25 mouse cellular contexts compared by ENCODE assay signal in the genomic region with DNA sequence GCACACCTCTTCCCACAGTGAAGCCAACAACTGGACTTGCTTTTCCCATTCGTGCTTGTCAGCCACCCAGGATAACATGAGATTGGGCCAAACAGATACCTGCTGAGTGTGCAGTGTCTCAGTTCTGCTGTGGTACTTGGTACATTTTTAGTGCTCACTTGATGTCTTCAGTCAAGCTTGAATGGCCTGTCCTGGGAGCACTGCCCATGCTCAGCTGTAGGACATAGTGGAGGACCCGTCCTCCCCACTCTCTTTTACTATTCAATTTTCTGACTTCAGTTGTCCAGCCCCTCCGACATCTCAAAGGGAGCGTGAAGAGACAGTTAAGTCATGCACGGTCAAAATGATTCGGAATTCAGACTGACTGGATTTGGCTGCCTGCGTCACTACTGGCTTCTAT.
"Had no signal": no experiment of that assay in that cellular context is flagged by ENCODE, and none has a peak within 500 bp of the region (broad histone marks: within the 10 kb centered on the region; RNA-seq: fewer than 3 reads in every experiment).

No protein-coding gene starts in this region.

- DNase-seq: gastrocnemius, postnatal 14 days; heart, adult 18-20 months; heart, postnatal 10 days; heart, postnatal 4 days; kidney, adult 18-20 months; kidney, adult 8-10 months; kidney, postnatal 10 days; kidney, postnatal 25 days; kidney, postnatal 4 days; liver; liver, embryonic 13.5 days had no signal

- H3K36me3 ChIP-seq: hindbrain, embryonic 10.5 days; hindbrain, embryonic 13.5 days; hindbrain, embryonic 15.5 days; intestine, embryonic 15.5 days; limb, embryonic 10.5 days; limb, embryonic 12.5 days; liver, embryonic 13.5 days; liver, embryonic 15.5 days had no signal

- H3K4me1 ChIP-seq: intestine, embryonic 15.5 days; limb, embryonic 10.5 days; limb, embryonic 12.5 days; liver, embryonic 13.5 days; liver, embryonic 15.5 days had no signal

- H3K27me3 ChIP-seq: heart, embryonic 12.5 days; intestine, embryonic 15.5 days; limb, embryonic 12.5 days; liver, embryonic 13.5 days; liver, embryonic 15.5 days had no signal

- H3K9ac ChIP-seq: heart, embryonic 12.5 days; hindbrain, embryonic 13.5 days; hindbrain, embryonic 15.5 days; intestine, embryonic 15.5 days; limb, embryonic 12.5 days; liver, embryonic 13.5 days; liver, embryonic 15.5 days had no signal

- ATAC-seq: inflammation-experienced regulatory T-cells, adult 6 months; intestine, embryonic 15.5 days; intestine, postnatal 0 days had no signal

- H3K27ac ChIP-seq: heart, embryonic 10.5 days; hindbrain, embryonic 10.5 days; hindbrain, embryonic 13.5 days; hindbrain, embryonic 15.5 days; intestine, embryonic 15.5 days; layer of hippocampus, adult 2 months; left cerebral cortex, adult 2 months; limb, embryonic 10.5 days; limb, embryonic 12.5 days; liver, embryonic 13.5 days; liver, embryonic 15.5 days had no signal

- H3K4me3 ChIP-seq: heart, embryonic 10.5 days; heart, embryonic 12.5 days; hindbrain, embryonic 10.5 days; hindbrain, embryonic 13.5 days; hindbrain, embryonic 15.5 days; intestine, embryonic 15.5 days; layer of hippocampus, adult 2 months; left cerebral cortex, adult 2 months; limb, embryonic 10.5 days; limb, embryonic 12.5 days; liver, embryonic 13.5 days; liver, embryonic 15.5 days had no signal

- H3K9me3 ChIP-seq: heart, embryonic 10.5 days; heart, embryonic 12.5 days; hindbrain, embryonic 10.5 days; hindbrain, embryonic 13.5 days; hindbrain, embryonic 15.5 days; intestine, embryonic 15.5 days; limb, embryonic 10.5 days; limb, embryonic 12.5 days; liver, embryonic 13.5 days; liver, embryonic 15.5 days had no signal

- H3K4me2 ChIP-seq: heart, embryonic 12.5 days; hindbrain, embryonic 13.5 days; hindbrain, embryonic 15.5 days; intestine, embryonic 15.5 days; limb, embryonic 12.5 days; liver, embryonic 11.5 days; liver, embryonic 13.5 days; liver, embryonic 15.5 days had no signal
